Mouse (Mus musculus) embryonic fibroblast, embryonic 13.5 days (primary cell): ENCODE data around the gene Trnp1.

Source experiments
- CTCF ChIP-seq: IDR thresholded peaks from 2 replicates; pipeline ENCODE4 v1.5.1; 2011; ENCODE audit warnings: mild to moderate bottlenecking, control low read depth, low read length, moderate library complexity, borderline replicate concordance; ENCODE audit not compliant: insufficient read depth
- POLR2A ChIP-seq: IDR thresholded peaks from 2 replicates; pipeline ENCODE4 v1.6.1; 2011; ENCODE audit warnings: low read depth, mild to moderate bottlenecking, control low read depth, low read length, moderate library complexity

- TF ChIP-seq CTCF (peak; percentile 85), POLR2A (no peak)
These were observed 48.6 kb downstream of the Trnp1 start for GRCm38 (mm10) chr4:133449726-133450125.
